Mouse (Mus musculus): ENCODE measurements around the gene Rnf151. TPM values are rescaled to one million over a fixed set of nuclear protein-coding genes. Genes with fewer than 3 reads are reported as not detected.

Rnf151 gene
- 0.15 TPM in 2 replicates for polyA plus RNA-seq (2014; fragmentation: Nextera tagmentation; extraction: Ambion mirVana)

DNA sequence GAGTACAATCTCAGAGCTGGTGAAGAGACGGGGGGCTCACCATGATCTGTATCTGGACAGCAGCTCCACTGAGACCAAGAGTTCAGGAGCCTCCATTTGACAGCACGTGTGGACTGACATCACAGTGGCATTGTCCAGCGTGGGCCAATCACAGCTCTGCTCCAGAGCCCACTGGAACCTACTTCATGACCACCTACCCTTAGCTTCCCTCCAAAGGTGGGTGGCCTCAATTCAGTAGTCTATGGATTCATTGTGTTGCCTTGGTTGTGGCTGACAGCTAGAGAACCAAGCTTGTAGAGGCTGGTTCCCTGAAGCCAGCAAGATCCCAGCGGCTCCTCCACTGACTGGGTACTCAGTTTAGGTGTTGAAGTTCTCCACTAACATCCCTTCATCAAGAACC, at the start of gene Rnf151, which contains the start of gene Rps2:
Rnf151 (minus strand) TSS at position 121 of the 400 bp plus-strand sequence.
Rps2 (plus strand) TSS at position 174 of the 400 bp plus-strand sequence.
- Histone ChIP-seq H3K27me3 (replicated peaks; ENCODE audit: control insufficient read depth, insufficient read depth, low read length) (no peaks in the 10 kb centered on the region), H3K9ac (ENCODE audit: low read length) (no peak within 1 kb of the TSS), H3K36me3 (ENCODE audit: control insufficient read depth, insufficient read depth, low read length) (peaks cover 35% of the 10 kb centered on the region), H3K4me3 (ENCODE audit: low read depth, low read length) (peak within 1 kb of the TSS; percentile 92), H3K4me1 (replicated peaks; ENCODE audit: control insufficient read depth, insufficient read depth, low read length) (peaks cover 18% of the 10 kb centered on the region), H3K4me2 (ENCODE audit: low read length) (peak within 1 kb of the TSS; percentile 67), H3K27ac (ENCODE audit: low read depth) (no peak within 1 kb of the TSS), H3K9me3 (ENCODE audit: control insufficient read depth, low read length) (no peaks in the 10 kb centered on the region)
- ATAC-seq (replicated peaks; ENCODE audit: low FRiP score, low TSS enrichment, low read depth) (no peak), DNase-seq (ENCODE audit: low spot score) (no peak)
- WGBS = 77% methylated on average over 4 of the region's 4 CpGs

DNA sequence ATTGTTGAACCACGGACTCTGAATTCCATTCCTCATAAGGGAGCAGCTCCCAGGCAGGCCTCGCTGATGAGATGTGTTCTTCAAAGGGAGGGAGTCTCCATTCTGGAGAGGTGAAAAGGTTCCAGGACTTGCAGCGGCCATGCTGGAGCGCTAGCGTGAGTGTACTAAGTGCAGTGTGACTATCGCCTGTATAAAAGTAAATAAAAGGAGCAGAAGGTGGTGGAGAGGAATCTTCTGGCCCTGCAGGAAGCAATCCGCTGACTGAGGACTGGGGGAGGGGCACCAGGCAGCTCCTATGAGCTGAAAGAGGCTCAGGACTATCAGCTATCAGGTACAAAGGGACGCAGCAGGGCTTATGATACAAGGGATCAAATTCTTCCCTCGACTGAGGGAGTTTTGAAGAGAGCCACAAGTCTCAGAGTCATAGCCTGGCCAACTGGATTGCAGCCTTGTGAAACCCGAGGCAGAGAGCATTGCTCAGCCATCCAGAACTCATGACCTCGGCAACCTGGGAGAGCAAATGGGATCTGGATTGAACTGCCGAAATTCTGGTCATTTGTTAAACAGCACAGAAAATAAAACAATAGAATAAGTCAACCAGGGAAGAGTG, 48.5 kb upstream of the Rnf151 start:
- H3K27ac ChIP-seq (ENCODE audit: low read depth) = no peak overlapping the region
- H3K36me3 ChIP-seq (ENCODE audit: control insufficient read depth, insufficient read depth, low read length) = no peaks in the 10 kb centered on the region
- WGBS = 21% methylated on average over 12 of the region's 12 CpGs
- H3K9me3 ChIP-seq (ENCODE audit: control insufficient read depth, low read length) = no peaks in the 10 kb centered on the region
- no peak overlapping the region for H3K9ac ChIP-seq (ENCODE audit: low read length)
- no peak for DNase-seq (ENCODE audit: low spot score)
- H3K4me1 ChIP-seq (replicated peaks; ENCODE audit: control insufficient read depth, insufficient read depth, low read length) = no peaks in the 10 kb centered on the region; the same call in 1 of the 2 replicates
- H3K4me3 ChIP-seq (ENCODE audit: low read depth, low read length) = no peak overlapping the region
- H3K4me2 ChIP-seq (ENCODE audit: low read length) = no peak overlapping the region
- no peak for ATAC-seq (replicated peaks; ENCODE audit: low FRiP score, low TSS enrichment, low read depth)
- H3K27me3 ChIP-seq (replicated peaks; ENCODE audit: control insufficient read depth, insufficient read depth, low read length) = no peaks in the 10 kb centered on the region

DNA sequence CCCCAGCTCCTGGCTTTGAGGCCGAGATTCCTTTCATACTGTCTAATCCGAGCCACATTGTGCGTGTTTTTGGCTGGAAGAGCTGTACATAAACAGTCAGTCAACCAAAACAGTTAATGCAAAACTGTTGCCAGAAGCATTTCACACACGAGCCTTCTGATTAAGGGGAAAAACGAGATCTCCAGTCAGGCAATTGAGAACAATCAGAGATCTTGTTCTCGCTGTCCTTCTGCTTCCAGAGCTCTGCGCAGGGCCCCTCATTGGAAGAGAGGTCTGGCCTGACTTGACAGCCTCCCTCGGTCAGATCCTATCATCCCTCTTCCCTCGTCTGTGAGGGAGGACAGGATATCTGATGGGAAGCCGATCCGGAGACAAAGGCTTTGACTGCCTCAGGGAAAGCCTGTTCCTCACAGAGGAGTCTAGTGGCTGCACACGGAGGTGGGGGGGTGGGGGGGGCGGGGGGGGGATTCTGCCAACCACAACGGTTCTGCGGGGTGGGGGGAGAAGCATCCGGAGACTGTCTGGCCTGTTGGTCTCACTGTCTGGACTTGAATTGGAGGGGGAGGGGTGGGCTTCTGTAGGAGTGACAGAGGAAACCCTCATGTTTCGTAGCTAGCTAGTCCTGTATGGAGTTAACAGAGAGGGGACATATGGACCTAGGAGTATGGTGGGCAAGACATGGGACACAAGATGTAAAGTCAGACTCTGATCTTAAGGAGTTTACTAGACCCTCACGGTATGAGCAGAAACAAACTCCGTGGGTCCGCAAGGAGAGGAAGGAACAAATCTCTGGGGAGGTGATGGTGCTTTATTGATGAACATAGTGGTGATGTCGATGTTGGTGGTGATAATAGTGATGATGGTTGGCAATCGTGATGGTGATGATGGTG, 47.4 kb upstream of the Rnf151 start:
- H3K9ac ChIP-seq (ENCODE audit: low read length) = no peak overlapping the region
- WGBS = 45% methylated on average over 22 of the region's 22 CpGs
- H3K9me3 ChIP-seq (ENCODE audit: control insufficient read depth, low read length) = no peaks in the 10 kb centered on the region
- H3K4me2 ChIP-seq (ENCODE audit: low read length) = no peak overlapping the region
- H3K27ac ChIP-seq (ENCODE audit: low read depth) = 0 out of 2 replicates have a peak overlapping the region, but pooled peaks have one; percentile 38
- H3K27me3 ChIP-seq (replicated peaks; ENCODE audit: control insufficient read depth, insufficient read depth, low read length) = no peaks in the 10 kb centered on the region
- no peaks in the 10 kb centered on the region for H3K36me3 ChIP-seq (ENCODE audit: control insufficient read depth, insufficient read depth, low read length)
- H3K4me1 ChIP-seq (replicated peaks; ENCODE audit: control insufficient read depth, insufficient read depth, low read length) = no peaks in the 10 kb centered on the region; the same call in 1 of the 2 replicates
- no peak for DNase-seq (ENCODE audit: low spot score)
- H3K4me3 ChIP-seq (ENCODE audit: low read depth, low read length) = no peak overlapping the region
- ATAC-seq (replicated peaks; ENCODE audit: low FRiP score, low TSS enrichment, low read depth) = no peak

DNA sequence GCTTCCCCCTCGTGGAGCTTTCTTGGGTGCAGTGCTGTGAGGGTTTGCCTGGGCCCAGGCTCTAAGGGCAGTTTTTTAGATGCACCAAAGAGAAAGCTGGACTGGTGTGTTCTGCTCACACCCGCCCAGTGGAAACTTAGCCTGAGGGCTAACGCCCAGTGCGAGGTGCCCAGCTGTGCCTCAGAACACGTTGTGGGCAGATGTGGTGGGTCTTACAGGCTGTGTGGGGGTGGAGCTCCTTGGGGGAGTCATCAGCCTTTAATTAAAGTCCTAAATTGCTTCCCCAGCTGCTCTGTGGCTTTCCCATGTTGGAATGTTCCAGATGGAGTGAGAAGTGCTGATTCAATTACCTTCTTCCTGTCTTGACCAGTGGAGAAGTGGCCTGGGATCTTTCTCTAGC, 43.3 kb upstream of the Rnf151 start:
- Histone ChIP-seq H3K27me3 (replicated peaks; ENCODE audit: control insufficient read depth, insufficient read depth, low read length) (no peaks in the 10 kb centered on the region), H3K9me3 (ENCODE audit: control insufficient read depth, low read length) (no peaks in the 10 kb centered on the region), H3K4me3 (ENCODE audit: low read depth, low read length) (no peak overlapping the region), H3K4me1 (replicated peaks; ENCODE audit: control insufficient read depth, insufficient read depth, low read length) (no peaks in the 10 kb centered on the region; the same call in 1 of the 2 replicates), H3K4me2 (ENCODE audit: low read length) (no peak overlapping the region), H3K36me3 (ENCODE audit: control insufficient read depth, insufficient read depth, low read length) (no peaks in the 10 kb centered on the region), H3K27ac (ENCODE audit: low read depth) (no peak overlapping the region), H3K9ac (ENCODE audit: low read length) (no peak overlapping the region)
- DNase-seq (ENCODE audit: low spot score) = no peak
- 59% methylated on average over 5 of the region's 5 CpGs for WGBS
- ATAC-seq (replicated peaks; ENCODE audit: low FRiP score, low TSS enrichment, low read depth) = no peak

DNA sequence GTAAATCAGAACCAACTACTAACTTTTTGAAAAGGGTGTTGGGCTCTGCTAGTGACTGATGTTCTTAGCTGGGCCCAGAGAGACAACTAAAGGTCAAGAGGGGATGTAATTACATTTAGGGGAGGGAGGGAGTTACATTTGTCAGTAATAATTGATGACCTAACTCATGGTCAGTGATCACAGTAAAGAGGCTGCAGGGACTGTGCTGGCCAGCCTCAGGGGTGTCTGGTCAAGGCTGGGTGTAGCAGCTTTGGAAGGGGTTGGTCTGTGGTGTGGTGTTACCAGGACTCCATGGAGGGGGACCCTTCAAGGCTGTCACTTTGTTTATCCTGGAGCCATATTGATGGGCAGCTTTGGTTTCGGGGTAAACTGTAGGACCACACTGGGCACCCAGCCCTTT, 39.5 kb upstream of the Rnf151 start:
- Histone ChIP-seq H3K4me1 (replicated peaks; ENCODE audit: control insufficient read depth, insufficient read depth, low read length) (peaks cover 12% of the 10 kb centered on the region; the same call in 1 of the 2 replicates), H3K27ac (ENCODE audit: low read depth) (no peak overlapping the region), H3K27me3 (replicated peaks; ENCODE audit: control insufficient read depth, insufficient read depth, low read length) (peaks cover 31% of the 10 kb centered on the region), H3K9me3 (ENCODE audit: control insufficient read depth, low read length) (no peaks in the 10 kb centered on the region), H3K9ac (ENCODE audit: low read length) (no peak overlapping the region), H3K4me2 (ENCODE audit: low read length) (no peak overlapping the region), H3K4me3 (ENCODE audit: low read depth, low read length) (no peak overlapping the region), H3K36me3 (ENCODE audit: control insufficient read depth, insufficient read depth, low read length) (no peaks in the 10 kb centered on the region)
- no peak for DNase-seq (ENCODE audit: low spot score)
- 64% methylated on average over 1 of the region's 1 CpGs for WGBS
- no peak for ATAC-seq (replicated peaks; ENCODE audit: low FRiP score, low TSS enrichment, low read depth)

DNA sequence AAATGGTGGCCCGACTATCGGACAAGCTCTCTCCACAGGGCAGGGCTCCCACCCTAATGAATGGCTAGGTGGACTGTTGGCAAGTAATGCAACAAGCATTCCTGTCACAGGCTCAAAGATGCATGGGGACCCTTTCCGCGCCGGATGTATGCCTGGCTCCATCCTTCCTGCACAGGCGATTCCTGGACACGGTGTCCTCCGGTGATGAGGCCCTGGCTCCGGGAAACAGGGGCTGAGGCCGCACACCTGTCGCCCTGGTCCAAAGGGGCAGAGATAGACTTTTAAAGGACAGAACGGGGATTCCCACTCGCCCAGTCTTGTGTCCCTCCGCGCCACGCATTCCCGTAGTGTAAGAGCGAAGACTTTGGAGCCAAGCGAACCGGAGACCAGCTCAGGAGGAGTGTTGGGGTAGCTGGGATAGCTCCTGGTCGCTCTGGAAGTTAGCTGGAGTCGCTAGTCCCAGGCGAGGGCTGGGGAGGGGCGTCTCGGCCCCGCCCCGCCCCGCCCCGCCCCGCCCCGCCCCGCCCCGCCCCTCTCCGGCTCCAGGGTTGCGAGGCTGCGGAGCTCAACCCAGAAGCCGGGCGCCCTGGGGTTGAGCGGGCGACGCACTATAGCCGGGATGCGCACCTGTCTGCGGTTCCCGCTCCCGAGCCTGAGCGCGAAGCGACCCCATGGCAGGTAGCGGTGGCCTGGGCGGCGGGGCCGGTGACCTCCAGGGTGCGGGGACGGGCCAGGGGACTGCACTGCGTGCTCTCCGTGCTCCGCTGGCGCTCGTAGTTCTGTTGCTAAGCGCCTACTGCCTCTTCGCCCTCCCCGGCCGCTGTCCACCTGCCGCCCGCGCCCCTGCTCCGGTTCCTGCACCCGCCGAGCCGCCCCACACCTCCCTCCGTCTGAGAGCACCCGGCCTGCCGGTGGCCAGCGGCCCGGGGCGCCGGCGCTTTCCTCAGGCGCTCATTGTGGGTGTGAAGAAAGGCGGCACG, 34.8 kb upstream of the Rnf151 start, which contains the start of gene Hs3st6:
Hs3st6 (plus strand) TSS at position 574 of the 980 bp plus-strand sequence.
- H3K27ac ChIP-seq (ENCODE audit: low read depth) = no peak within 1 kb of the TSS
- WGBS = under 1% methylated on average over 59 of the region's 82 CpGs
- H3K27me3 ChIP-seq (replicated peaks; ENCODE audit: control insufficient read depth, insufficient read depth, low read length) = peaks cover 56% of the 10 kb centered on the region
- H3K9me3 ChIP-seq (ENCODE audit: control insufficient read depth, low read length) = no peaks in the 10 kb centered on the region
- DNase-seq (ENCODE audit: low spot score) = peak; percentile 83
- peak within 1 kb of the TSS; percentile 88 for H3K4me2 ChIP-seq (ENCODE audit: low read length)
- H3K4me1 ChIP-seq (replicated peaks; ENCODE audit: control insufficient read depth, insufficient read depth, low read length) = peaks cover 15% of the 10 kb centered on the region; the same call in 1 of the 2 replicates
- H3K9ac ChIP-seq (ENCODE audit: low read length) = 0 out of 2 replicates have a peak within 1 kb of the TSS, but pooled peaks have one; percentile 20
- H3K4me3 ChIP-seq (ENCODE audit: low read depth, low read length) = peak within 1 kb of the TSS; percentile 41
- ATAC-seq (replicated peaks; ENCODE audit: low FRiP score, low TSS enrichment, low read depth) = peak; percentile 89
- H3K36me3 ChIP-seq (ENCODE audit: control insufficient read depth, insufficient read depth, low read length) = no peaks in the 10 kb centered on the region

DNA sequence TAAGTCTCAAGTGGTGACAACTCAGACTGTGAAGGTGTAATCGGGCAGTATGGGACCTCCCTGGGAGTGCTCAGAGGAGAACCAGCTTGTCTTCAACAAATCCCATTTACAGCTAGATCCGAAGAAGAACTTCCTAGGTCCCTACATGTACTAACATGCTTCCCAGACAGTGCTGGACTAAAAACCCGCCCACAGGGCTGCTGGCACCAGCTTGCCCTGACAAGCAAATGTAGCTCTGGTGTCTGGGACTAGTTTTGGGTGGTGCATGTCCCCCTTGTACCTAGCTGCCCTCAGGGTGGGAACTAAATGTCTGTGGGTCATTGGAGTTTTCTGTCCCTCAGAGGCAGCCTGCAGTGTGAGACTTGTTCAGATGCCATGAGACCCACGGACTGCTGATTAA, 33.7 kb upstream of the Rnf151 start:
- Histone ChIP-seq H3K27ac (ENCODE audit: low read depth) (no peak overlapping the region), H3K9me3 (ENCODE audit: control insufficient read depth, low read length) (no peaks in the 10 kb centered on the region), H3K27me3 (replicated peaks; ENCODE audit: control insufficient read depth, insufficient read depth, low read length) (peaks cover 56% of the 10 kb centered on the region), H3K4me3 (ENCODE audit: low read depth, low read length) (no peak overlapping the region), H3K9ac (ENCODE audit: low read length) (no peak overlapping the region), H3K4me1 (replicated peaks; ENCODE audit: control insufficient read depth, insufficient read depth, low read length) (peaks cover 21% of the 10 kb centered on the region; the same call in 1 of the 2 replicates), H3K36me3 (ENCODE audit: control insufficient read depth, insufficient read depth, low read length) (no peaks in the 10 kb centered on the region), H3K4me2 (ENCODE audit: low read length) (no peak overlapping the region)
- no peak for DNase-seq (ENCODE audit: low spot score)
- ATAC-seq (replicated peaks; ENCODE audit: low FRiP score, low TSS enrichment, low read depth) = no peak
- WGBS = 24% methylated on average over 4 of the region's 4 CpGs

DNA sequence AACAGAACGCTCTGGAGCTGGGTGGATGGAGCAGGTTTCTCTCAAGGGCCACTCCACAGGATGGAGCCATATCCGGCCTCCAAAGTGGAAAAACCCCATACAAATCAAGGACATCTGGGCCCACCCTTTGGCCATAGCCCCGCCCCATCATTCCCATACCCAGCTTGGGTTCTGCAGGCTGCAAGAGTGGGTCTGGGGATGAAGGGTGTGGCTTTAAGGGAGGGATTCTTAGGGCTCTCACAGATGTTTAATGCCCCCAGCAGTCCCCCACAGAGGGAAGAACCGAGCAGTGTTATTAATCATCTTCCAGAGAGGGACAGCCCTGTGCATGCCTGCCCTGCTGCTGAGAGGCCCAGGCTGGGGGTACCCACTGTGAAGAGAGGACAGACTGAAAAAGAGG, 29.1 kb upstream of the Rnf151 start:
- no peaks in the 10 kb centered on the region for H3K9me3 ChIP-seq (ENCODE audit: control insufficient read depth, low read length)
- H3K27me3 ChIP-seq (replicated peaks; ENCODE audit: control insufficient read depth, insufficient read depth, low read length) = peaks cover 21% of the 10 kb centered on the region
- 36% methylated on average over 4 of the region's 4 CpGs for WGBS
- DNase-seq (ENCODE audit: low spot score) = no peak
- H3K4me1 ChIP-seq (replicated peaks; ENCODE audit: control insufficient read depth, insufficient read depth, low read length) = 0 out of 2 replicates have a peak, but pooled peaks cover 6% of the 10 kb centered on the region
- no peak overlapping the region for H3K27ac ChIP-seq (ENCODE audit: low read depth)
- H3K4me2 ChIP-seq (ENCODE audit: low read length) = no peak overlapping the region
- no peak overlapping the region for H3K4me3 ChIP-seq (ENCODE audit: low read depth, low read length)
- H3K36me3 ChIP-seq (ENCODE audit: control insufficient read depth, insufficient read depth, low read length) = peaks cover 2% of the 10 kb centered on the region; the same call in 1 of the 2 replicates
- no peak overlapping the region for H3K9ac ChIP-seq (ENCODE audit: low read length)
- no peak for ATAC-seq (replicated peaks; ENCODE audit: low FRiP score, low TSS enrichment, low read depth)

Data from intestine, embryonic 14.5 days (tissue).